ENCODE assay signal across 10 mouse cellular contexts in the genomic region with DNA sequence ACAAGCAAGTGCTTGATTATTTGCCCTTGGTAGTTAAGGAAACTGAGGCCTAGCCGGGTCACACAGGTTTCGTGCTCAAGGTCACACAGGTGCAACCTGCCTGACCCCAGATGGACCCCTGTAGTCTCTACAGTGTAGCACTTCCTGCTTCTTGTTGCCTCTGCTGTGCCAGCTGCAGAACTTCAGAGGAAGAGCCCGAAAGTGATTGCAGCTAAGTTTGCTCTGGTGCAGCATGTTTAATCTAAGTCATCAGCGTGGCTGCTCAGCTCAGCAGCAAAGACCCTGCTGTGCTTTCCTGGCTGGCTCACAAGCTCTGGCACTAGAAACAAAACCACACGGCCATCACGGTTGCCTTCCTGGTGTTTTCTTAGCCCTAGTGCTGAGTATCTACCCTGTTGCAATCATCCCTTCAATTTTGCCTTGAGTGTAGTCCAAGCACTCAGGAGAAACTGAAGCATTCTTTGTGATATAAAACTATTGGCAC.
DNase-seq lines count a peak whose midpoint lies in the region; ATAC-seq and TF ChIP-seq lines count a peak whose summit lies in the region.
"Had no signal": no experiment of that assay in that cellular context is flagged by ENCODE, and none has a peak within 500 bp of the region (broad histone marks: within the 10 kb centered on the region; RNA-seq: fewer than 3 reads in every experiment).

No protein-coding gene starts in this region.

- WGBS in kidney, adult 2 months = 45% methylated on average over 6 of the region's 6 CpGs
- 25% methylated on average over 6 of the region's 6 CpGs for WGBS in liver, embryonic 16.5 days (ENCODE audit: insufficient replicate concordance)
- WGBS in midbrain, embryonic 16.5 days = 62% methylated on average over 6 of the region's 6 CpGs

- TF ChIP-seq CTCF in kidney, adult 2 months (conservative IDR thresholded peaks at IDR 0.05; ENCODE audit: insufficient read depth, insufficient read length, low read depth, low read length) = no peak

- no peaks in the 10 kb centered on the region for H3K36me3 ChIP-seq in kidney, adult 2 months (ENCODE audit: control insufficient read depth, insufficient read depth, low read length)
- peaks cover 7% of the 10 kb centered on the region; the same call in 1 of the 2 replicates for H3K36me3 ChIP-seq in liver, embryonic 16.5 days (ENCODE audit: control insufficient read depth, insufficient read depth)
- H3K36me3 ChIP-seq in midbrain, embryonic 16.5 days (ENCODE audit: control insufficient read depth, insufficient read depth, low read length) = no peaks in the 10 kb centered on the region

- DNase-seq in kidney, adult 2 months = no peak
- no peak for DNase-seq in kidney, adult 18-20 months
- peak; percentile 53 for DNase-seq in NIH3T3 (ENCODE audit: low read depth)
- DNase-seq in thymus, postnatal 10 days (ENCODE audit: low spot score in 2 of 2) = peak; percentile 69 to 78
- no peak for DNase-seq in layer of hippocampus, postnatal 36 days
- DNase-seq in layer of hippocampus, adult 11-12 months (ENCODE audit: low spot score) = no peak
- DNase-seq: adrenal gland, adult 2 months; right cerebral cortex, postnatal 4 days had no signal

- peak overlapping the region; percentile 71 for H3K9ac ChIP-seq in liver, embryonic 16.5 days (ENCODE audit: low read depth, low read length)
- H3K9ac ChIP-seq in midbrain, embryonic 16.5 days (ENCODE audit: low read depth, low read length) = no peak overlapping the region

- H3K4me3 ChIP-seq in kidney, adult 2 months (ENCODE audit: insufficient read depth, low read depth, low read length) = peak overlapping the region; percentile 2
- H3K4me3 ChIP-seq in liver, embryonic 16.5 days (ENCODE audit: low read depth, low read length) = peak overlapping the region; percentile 83
- H3K4me3 ChIP-seq in midbrain, embryonic 16.5 days (ENCODE audit: low read depth, low read length) = no peak overlapping the region

- no peaks in the 10 kb centered on the region for H3K9me3 ChIP-seq in liver, embryonic 16.5 days (replicated peaks; ENCODE audit: control insufficient read depth, low read length)
- no peaks in the 10 kb centered on the region; the same call in 1 of the 2 replicates for H3K9me3 ChIP-seq in midbrain, embryonic 16.5 days (replicated peaks; ENCODE audit: control insufficient read depth, low read length, poor library complexity, severe bottlenecking)

- peaks cover 49% of the 10 kb centered on the region for H3K4me1 ChIP-seq in kidney, adult 2 months (ENCODE audit: control insufficient read depth, insufficient read depth, low read length)
- H3K4me1 ChIP-seq in liver, embryonic 16.5 days (ENCODE audit: control insufficient read depth, low read depth, low read length) = peaks cover 56% of the 10 kb centered on the region
- peaks cover 15% of the 10 kb centered on the region for H3K4me1 ChIP-seq in midbrain, embryonic 16.5 days (ENCODE audit: control insufficient read depth, insufficient read depth, low read length)

- no peak for ATAC-seq in liver, embryonic 16.5 days (ENCODE audit: low read depth)
- ATAC-seq in midbrain, embryonic 16.5 days = no peak

- no peaks in the 10 kb centered on the region for H3K27me3 ChIP-seq in kidney, adult 2 months (replicated peaks; ENCODE audit: control insufficient read depth, insufficient read depth, low read length)
- H3K27me3 ChIP-seq in liver, embryonic 16.5 days (ENCODE audit: control insufficient read depth, insufficient read depth, low read depth, low read length) = no peaks in the 10 kb centered on the region
- peaks cover 12% of the 10 kb centered on the region for H3K27me3 ChIP-seq in midbrain, embryonic 16.5 days (ENCODE audit: control insufficient read depth, insufficient read depth, low read depth, low read length)

- H3K27ac ChIP-seq in kidney, adult 2 months (ENCODE audit: insufficient read depth, low read depth, low read length) = peak overlapping the region; percentile 53; the same call in 1 of the 2 replicates
- H3K27ac ChIP-seq in liver, embryonic 16.5 days (ENCODE audit: low read length) = peak overlapping the region; percentile 96
- no peak overlapping the region for H3K27ac ChIP-seq in midbrain, embryonic 16.5 days (ENCODE audit: low read length)

- no peak for TF ChIP-seq POLR2A in kidney, adult 2 months (IDR thresholded peaks at IDR 0.05; ENCODE audit: low read depth, low read length)

- peak overlapping the region; percentile 81 for H3K4me2 ChIP-seq in liver, embryonic 16.5 days (ENCODE audit: low read depth, low read length)
- H3K4me2 ChIP-seq in midbrain, embryonic 16.5 days (ENCODE audit: low read length) = no peak overlapping the region

Comparison
In these comparisons a context has a peak if more than half of its experiments do, and no peak if none do; other contexts are left out.
1. DNase-seq: peak in NIH3T3 (single experiment) and thymus, postnatal 10 days (2 of 2); none in kidney, adult 2 months (single experiment), kidney, adult 18-20 months (single experiment), layer of hippocampus, postnatal 36 days (0 of 2) and layer of hippocampus, adult 11-12 months (single experiment).